Mouse (Mus musculus): ENCODE data around the gene Rad51b. TPM values are rescaled to one million over a fixed set of nuclear protein-coding genes. Genes with fewer than 3 reads are reported as not detected.
A peak's percentile ranks its signal among the peaks of the same experiment; 100 is the strongest.

The Rad51b gene
- total and polyA plus RNA-seq, 3 experiments: 0.47 to 0.50 (median 0.49) TPM

- H3K9ac ChIP-seq (ENCODE audit: low read depth, low read length): no peak overlapping the region
Observed at GRCm38 (mm10) chr12:79756352-79756751, 459.3 kb downstream of the Rad51b start.

DNA sequence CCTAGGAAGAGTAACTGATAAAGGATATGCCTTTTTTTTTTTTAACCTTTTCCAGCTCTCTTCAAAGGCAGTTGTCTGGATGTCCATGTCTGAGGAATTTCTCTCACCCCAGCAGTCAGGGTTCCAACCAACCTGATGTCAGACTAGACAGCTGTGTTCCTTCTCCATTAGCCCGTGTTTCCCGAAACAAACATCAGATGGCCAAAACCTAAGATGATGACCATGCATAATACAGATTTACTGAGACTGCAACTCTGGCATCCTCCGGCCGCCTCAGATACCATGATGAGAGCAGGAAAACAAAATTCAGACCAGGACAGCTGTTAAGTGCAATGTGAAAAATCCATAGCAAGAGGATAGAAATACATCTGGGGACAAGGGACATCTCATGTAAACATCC lies 460.7 kb downstream of the Rad51b start:
- intact Hi-C loops (cut with DNase I): loop anchor here (5.0 kb wide), 2 partner anchors 35 to 80 kb away; no protein-coding TSS in a partner anchor
- Histone ChIP-seq H3K9ac (ENCODE audit: low read depth, low read length) (no peak overlapping the region), H3K4me3 (no peak overlapping the region), H3K79me2 (replicated peaks; ENCODE audit: control insufficient read depth, insufficient read depth, low read length) (no peaks in the 10 kb centered on the region), H3K27me3 (ENCODE audit: control insufficient read depth, insufficient read depth, low read length) (no peaks in the 10 kb centered on the region), H3K27ac (peak overlapping the region; percentile 33; the same call in 1 of the 2 replicates), H3K36me3 (ENCODE audit: control insufficient read depth, insufficient read depth, low read length) (peaks cover 9% of the 10 kb centered on the region), H3K4me1 (ENCODE audit: control insufficient read depth, insufficient read depth, low read length) (peaks cover 20% of the 10 kb centered on the region)
- WGBS: 67% methylated on average over 4 of the region's 4 CpGs
- DNase-seq: no peak
- TF ChIP-seq POLR2A (IDR thresholded peaks at IDR 0.05; ENCODE audit: insufficient read depth, low read depth, low read length) (no peak), CTCF (IDR thresholded peaks at IDR 0.05) (no peak), EP300 (IDR thresholded peaks at IDR 0.05; ENCODE audit: insufficient read depth, low read depth, low read length) (no peak)

More at GRCm38 (mm10) chr12:79756352-79756751, 459.3 kb downstream of the Rad51b start:
- 80% methylated on average over 5 of the region's 5 CpGs for WGBS
- no peaks in the 10 kb centered on the region for H3K27me3 ChIP-seq (ENCODE audit: control insufficient read depth, insufficient read depth, low read length)
- peaks cover 4% of the 10 kb centered on the region for H3K36me3 ChIP-seq (ENCODE audit: control insufficient read depth, insufficient read depth, low read length)
- H3K79me2 ChIP-seq (replicated peaks; ENCODE audit: control insufficient read depth, insufficient read depth, low read length): no peaks in the 10 kb centered on the region
- intact Hi-C loops (cut with DNase I): loop anchor here (5.0 kb wide), 2 partner anchors 36 to 79 kb away; no protein-coding TSS in a partner anchor
- peaks cover 20% of the 10 kb centered on the region for H3K4me1 ChIP-seq (ENCODE audit: control insufficient read depth, insufficient read depth, low read length)
- no peak for DNase-seq
- TF ChIP-seq EP300 (IDR thresholded peaks at IDR 0.05; ENCODE audit: insufficient read depth, low read depth, low read length) (no peak), CTCF (IDR thresholded peaks at IDR 0.05) (no peak), POLR2A (IDR thresholded peaks at IDR 0.05; ENCODE audit: insufficient read depth, low read depth, low read length) (no peak)
- H3K4me3 ChIP-seq: no peak overlapping the region
- H3K27ac ChIP-seq: peak overlapping the region; percentile 7; the same call in 1 of the 2 replicates

- no peak overlapping the region for H3K9ac ChIP-seq (ENCODE audit: low read depth, low read length)
- no peak overlapping the region for H3K4me3 ChIP-seq
- H3K27me3 ChIP-seq (ENCODE audit: control insufficient read depth, insufficient read depth, low read length): no peaks in the 10 kb centered on the region
- WGBS: 52% methylated on average over 8 of the region's 8 CpGs
- TF ChIP-seq CTCF (IDR thresholded peaks at IDR 0.05): peak; percentile 28; the same call in 1 of the 2 replicates
- TF ChIP-seq EP300 (IDR thresholded peaks at IDR 0.05; ENCODE audit: insufficient read depth, low read depth, low read length): no peak
- H3K36me3 ChIP-seq (ENCODE audit: control insufficient read depth, insufficient read depth, low read length): peaks cover 11% of the 10 kb centered on the region
- intact Hi-C loops (cut with DNase I): loop anchor here (5.0 kb wide), 2 partner anchors 33 to 82 kb away; no protein-coding TSS in a partner anchor
- no peaks in the 10 kb centered on the region for H3K79me2 ChIP-seq (replicated peaks; ENCODE audit: control insufficient read depth, insufficient read depth, low read length)
- H3K27ac ChIP-seq: peak overlapping the region; percentile 58
- H3K4me1 ChIP-seq (ENCODE audit: control insufficient read depth, insufficient read depth, low read length): peaks cover 20% of the 10 kb centered on the region
- DNase-seq: no peak
Observed at GRCm38 (mm10) chr12:79759180-79759902, 462.3 kb downstream of the Rad51b start.

- Histone ChIP-seq H3K4me3 (no peak overlapping the region), H3K27me3 (ENCODE audit: control insufficient read depth, insufficient read depth, low read length) (no peaks in the 10 kb centered on the region), H3K27ac (peak overlapping the region; percentile 58), H3K9ac (ENCODE audit: low read depth, low read length) (no peak overlapping the region), H3K4me1 (ENCODE audit: control insufficient read depth, insufficient read depth, low read length) (peaks cover 18% of the 10 kb centered on the region), H3K79me2 (replicated peaks; ENCODE audit: control insufficient read depth, insufficient read depth, low read length) (no peaks in the 10 kb centered on the region), H3K36me3 (ENCODE audit: control insufficient read depth, insufficient read depth, low read length) (peaks cover 11% of the 10 kb centered on the region)
- intact Hi-C loops (cut with DNase I): no loop called here
- 46% methylated on average over 2 of the region's 2 CpGs for WGBS
- no peak for DNase-seq
- TF ChIP-seq CTCF (IDR thresholded peaks at IDR 0.05) (no peak), POLR2A (IDR thresholded peaks at IDR 0.05; ENCODE audit: insufficient read depth, low read depth, low read length) (no peak), EP300 (IDR thresholded peaks at IDR 0.05; ENCODE audit: insufficient read depth, low read depth, low read length) (no peak)
Observed at GRCm38 (mm10) chr12:79761217-79761616, 464.1 kb downstream of the Rad51b start.

DNA sequence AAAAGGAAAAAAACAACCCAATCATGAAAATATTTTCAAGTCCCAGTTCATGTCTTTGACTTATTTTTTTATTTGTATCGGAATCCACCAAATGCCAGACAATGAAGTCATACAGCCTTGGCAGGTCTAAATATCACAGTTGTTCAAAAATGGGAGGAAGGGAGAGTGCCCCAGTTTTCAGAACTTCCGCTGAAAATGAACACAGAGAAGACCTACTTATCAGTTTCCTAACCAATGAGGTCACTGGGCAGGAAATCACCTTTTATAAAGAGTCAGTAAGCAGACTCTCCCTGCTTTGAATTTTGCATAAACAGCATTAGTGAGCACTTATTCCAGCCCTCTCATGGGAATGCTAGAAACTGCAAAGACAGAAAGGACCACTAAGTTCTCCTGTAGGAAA lies 465.0 kb downstream of the Rad51b start:
- Histone ChIP-seq H3K9ac (ENCODE audit: low read depth, low read length) (no peak overlapping the region), H3K27me3 (ENCODE audit: control insufficient read depth, insufficient read depth, low read length) (no peaks in the 10 kb centered on the region), H3K27ac (peak overlapping the region; percentile 54), H3K79me2 (replicated peaks; ENCODE audit: control insufficient read depth, insufficient read depth, low read length) (no peaks in the 10 kb centered on the region), H3K4me1 (ENCODE audit: control insufficient read depth, insufficient read depth, low read length) (peaks cover 16% of the 10 kb centered on the region), H3K4me3 (no peak overlapping the region), H3K36me3 (ENCODE audit: control insufficient read depth, insufficient read depth, low read length) (peaks cover 11% of the 10 kb centered on the region)
- 45% methylated on average over 2 of the region's 2 CpGs for WGBS
- TF ChIP-seq CTCF (IDR thresholded peaks at IDR 0.05) (no peak), POLR2A (IDR thresholded peaks at IDR 0.05; ENCODE audit: insufficient read depth, low read depth, low read length) (no peak), EP300 (IDR thresholded peaks at IDR 0.05; ENCODE audit: insufficient read depth, low read depth, low read length) (no peak)
- intact Hi-C loops (cut with DNase I): no loop called here
- DNase-seq: no peak

Data from heart, adult 2 months (tissue).